Mouse (Mus musculus): ENCODE data around the gene Tmem248.

DNA sequence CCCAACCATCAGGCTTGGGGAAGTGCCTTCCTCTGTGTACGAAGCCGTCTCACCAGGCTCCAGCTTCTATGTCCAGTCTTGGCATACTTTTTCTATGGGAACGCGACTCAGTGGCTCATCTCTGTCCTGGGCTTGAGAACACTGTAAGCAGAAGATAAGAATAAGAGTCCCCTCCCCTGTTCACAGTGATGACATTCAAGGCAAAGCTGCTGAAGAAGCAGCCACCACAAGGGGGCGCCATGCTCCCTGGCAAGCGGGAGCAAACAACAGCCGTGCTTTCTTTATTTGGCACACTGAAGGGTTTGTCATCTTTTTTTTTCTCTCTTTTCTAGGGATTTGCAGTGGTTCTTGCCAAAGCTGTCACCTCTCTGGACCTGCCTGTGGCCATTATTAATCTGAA lies 49.8 kb downstream of the Tmem248 start:
- TF ChIP-seq POLR2A (IDR thresholded peaks at IDR 0.05; ENCODE audit: low read depth, low read length) (no peak), CTCF (IDR thresholded peaks at IDR 0.05; ENCODE audit: extremely low read depth, insufficient read length, insufficient replicate concordance, low read depth, low read length) (peak; percentile 65; the same call in 1 of the 2 replicates)
